Mouse (Mus musculus) MEL (cell line): Measurements from ENCODE around the gene Lcn9. TPM values are rescaled to one million over a fixed set of nuclear protein-coding genes. Genes with fewer than 3 reads are reported as not detected.

ENCODE experiments used
- DNase-seq: peaks from one replicate; pipeline ENCODE4 v3.0.0; 2011; ENCODE audit warnings: low read depth, low spot score
- H3K27ac ChIP-seq: 2 replicates; pipeline ENCODE4 v1.5.1; 2012; ENCODE audit warnings: low read depth, mild to moderate bottlenecking, control low read depth, low read length, moderate library complexity; ENCODE audit not compliant: control insufficient read depth
- H3K27me3 ChIP-seq, 2 experiments: fragments of 150-350 bp in 1 of 2; sonication (generic) in 1 of 2; 2 replicates each; pipeline ENCODE4 v1.6.1; 2012; ENCODE audit warnings: low read length in 2 of 2, mild to moderate bottlenecking in 2 of 2, improper control_type of control experiment in 1 of 2, moderate library complexity in 1 of 2; ENCODE audit not compliant: insufficient read depth in 2 of 2, control insufficient read depth in 1 of 2
- H3K36me3 ChIP-seq, 2 experiments: 2 replicates each; pipeline ENCODE4 v1.6.1; 2012 to 2014; ENCODE audit warnings: low read length in 2 of 2, improper control_type of control experiment in 1 of 2, inconsistent platforms in 1 of 2, mild to moderate bottlenecking in 1 of 2; ENCODE audit not compliant: insufficient read depth in 2 of 2, control insufficient read depth in 1 of 2
- H3K4me1 ChIP-seq, 2 experiments: fragments of 150-350 bp in 1 of 2; sonication (generic) in 1 of 2; 2 replicates each; pipeline ENCODE4 v1.6.1; 2012; ENCODE audit warnings: low read length in 2 of 2, improper control_type of control experiment in 1 of 2, mild to moderate bottlenecking in 1 of 2; ENCODE audit not compliant: insufficient read depth in 2 of 2, control insufficient read depth in 1 of 2
- H3K4me3 ChIP-seq, 2 experiments: fragments of 150-350 bp in 1 of 2; sonication (generic) in 1 of 2; 2 replicates each; pipeline ENCODE4 v1.5.1; 2012; ENCODE audit warnings: low read depth in 2 of 2, low read length in 2 of 2, mild to moderate bottlenecking in 2 of 2, moderate library complexity in 2 of 2, control low read depth in 1 of 2, improper control_type of control experiment in 1 of 2; ENCODE audit not compliant: control insufficient read depth in 1 of 2, insufficient read depth in 1 of 2
- H3K79me2 ChIP-seq: 2 replicates; pipeline ENCODE4 v1.6.1; 2012; ENCODE audit warnings: mild to moderate bottlenecking, low read length, moderate library complexity; ENCODE audit not compliant: control insufficient read depth, poor library complexity, insufficient read depth
- H3K9ac ChIP-seq: 2 replicates; pipeline ENCODE4 v1.6.1; 2012; ENCODE audit warnings: low read depth, mild to moderate bottlenecking, control low read depth, low read length, moderate library complexity; ENCODE audit not compliant: control insufficient read depth, poor library complexity, severe bottlenecking
- H3K9me3 ChIP-seq: fragments of 150-350 bp; sonication (generic); replicated peaks from 2 replicates; pipeline ENCODE4 v1.6.1; 2012; ENCODE audit warnings: mild to moderate bottlenecking, low read length, improper control_type of control experiment, moderate library complexity; ENCODE audit not compliant: insufficient read depth
- BHLHE40 ChIP-seq: IDR thresholded peaks from 2 replicates; pipeline ENCODE4 v1.6.1; 2012; ENCODE audit warnings: low read depth, mild to moderate bottlenecking, inconsistent platforms, low read length, improper control_type of control experiment, borderline replicate concordance
- E2F4 ChIP-seq: IDR thresholded peaks from 2 replicates; pipeline ENCODE4 v1.6.1; 2011; ENCODE audit warnings: low read depth, low read length, improper control_type of control experiment, borderline replicate concordance
- ELF1 ChIP-seq: IDR thresholded peaks from 2 replicates; pipeline ENCODE4 v1.6.1; 2014; ENCODE audit warnings: low read depth, mild to moderate bottlenecking, inconsistent platforms, low read length, improper control_type of control experiment, moderate library complexity
- GABPA ChIP-seq: IDR thresholded peaks from 2 replicates; pipeline ENCODE4 v1.6.1; 2012; ENCODE audit warnings: low read depth, mild to moderate bottlenecking, inconsistent platforms, low read length, improper control_type of control experiment, moderate library complexity
- KAT2A ChIP-seq: conservative IDR thresholded peaks from 2 replicates; pipeline ENCODE4 v1.6.1; 2012; ENCODE audit warnings: low read depth, low read length, improper control_type of control experiment, inconsistent platforms
- MAZ ChIP-seq: IDR thresholded peaks from 2 replicates; pipeline ENCODE4 v1.6.1; 2012; ENCODE audit warnings: low read depth, mild to moderate bottlenecking, inconsistent platforms, low read length, improper control_type of control experiment
- MEF2A ChIP-seq: IDR thresholded peaks from 2 replicates; pipeline ENCODE4 v1.6.1; 2014; ENCODE audit warnings: low read depth, mild to moderate bottlenecking, inconsistent platforms, low read length, improper control_type of control experiment; ENCODE audit not compliant: poor library complexity, insufficient replicate concordance, severe bottlenecking; ENCODE audit errors: extremely low read depth
- MYB ChIP-seq: IDR thresholded peaks from 2 replicates; pipeline ENCODE4 v1.6.1; 2011; ENCODE audit warnings: mild to moderate bottlenecking, low read depth, low read length, improper control_type of control experiment
- POLR2AphosphoS5 ChIP-seq: IDR thresholded peaks from 2 replicates; pipeline ENCODE4 v1.6.1; 2012; ENCODE audit warnings: low read depth, borderline replicate concordance, mild to moderate bottlenecking, inconsistent platforms, low read length, moderate library complexity, mixed read lengths
- RAD21 ChIP-seq: IDR thresholded peaks from 2 replicates; pipeline ENCODE4 v1.6.1; 2011; ENCODE audit warnings: mild to moderate bottlenecking, low read depth, low read length, improper control_type of control experiment
- UBTF ChIP-seq: IDR thresholded peaks from 2 replicates; pipeline ENCODE4 v1.6.1; 2012; ENCODE audit warnings: low read depth, mild to moderate bottlenecking, inconsistent platforms, low read length, improper control_type of control experiment, moderate library complexity, borderline replicate concordance; ENCODE audit not compliant: insufficient read depth
- USF1 ChIP-seq: IDR thresholded peaks from 2 replicates; pipeline ENCODE4 v1.6.1; 2014; ENCODE audit warnings: low read depth, mild to moderate bottlenecking, inconsistent platforms, low read length, improper control_type of control experiment, moderate library complexity
- USF2 ChIP-seq, 2 experiments: IDR thresholded peaks; 2 replicates each; pipeline ENCODE4 v1.6.1; 2011 to 2012; ENCODE audit warnings: improper control_type of control experiment in 2 of 2, low read length in 2 of 2, borderline replicate concordance in 1 of 2, inconsistent platforms in 1 of 2, low read depth in 1 of 2, mild to moderate bottlenecking in 1 of 2; ENCODE audit not compliant: insufficient read depth in 1 of 2
- ZKSCAN1 ChIP-seq: IDR thresholded peaks from 2 replicates; pipeline ENCODE4 v1.6.1; 2012; ENCODE audit warnings: low read depth, mild to moderate bottlenecking, inconsistent platforms, low read length, improper control_type of control experiment, moderate library complexity
- ZNF384 ChIP-seq: IDR thresholded peaks from 2 replicates; pipeline ENCODE4 v1.6.1; 2012; ENCODE audit warnings: low read depth, mild to moderate bottlenecking, inconsistent platforms, low read length, improper control_type of control experiment
- polyA plus RNA-seq, 2 experiments: library from polyadenylated mRNA; stranded (reverse) in 1 of 2; unstranded in 1 of 2; fragments of >175 nt in 1 of 2; fragments of >200 nt in 1 of 2; gene quantifications; 2 replicates each; pipeline versions ENCODE4 v1.2.1 to v1.2.4; 2012; ENCODE audit warnings: low replicate concordance in 2 of 2, low read depth in 1 of 2; ENCODE audit not compliant: insufficient read length in 2 of 2, insufficient read depth in 1 of 2, missing spikeins in 1 of 2
- total RNA-seq: library from RNA; depleted of rRNA; stranded (reverse); fragments of 300-350 nt; gene quantifications from 2 replicates; pipeline ENCODE4 v1.2.3, GENCODE M21; 2012

The Lcn9 gene
- total and polyA plus RNA-seq, 3 experiments = not detected

DNA sequence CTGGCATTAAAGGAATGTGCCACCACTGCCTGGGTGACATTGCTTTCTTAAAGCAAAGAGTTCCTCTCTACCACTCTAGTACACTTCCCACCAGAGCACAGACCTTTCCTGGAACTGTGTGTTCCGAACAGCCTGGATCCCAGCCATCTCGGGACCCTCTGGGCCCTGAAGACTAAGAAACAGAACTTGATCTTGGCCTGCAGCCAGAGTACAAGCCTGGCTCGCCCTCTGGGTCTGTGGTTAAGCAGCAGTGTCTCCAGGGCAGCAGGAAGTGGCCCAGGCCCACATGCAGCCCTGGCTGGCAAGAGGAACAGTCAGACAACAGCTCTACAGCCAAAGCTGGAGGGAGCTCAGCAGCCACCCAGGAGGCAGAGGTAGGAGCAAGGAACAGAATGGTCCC is 29.7 kb downstream of the Lcn9 start:
- Histone ChIP-seq H3K36me3 (no peaks in the 10 kb centered on the region), H3K27me3 (no peaks in the 10 kb centered on the region; a peak in 1 of 4 replicates), H3K4me3 (no peak overlapping the region), H3K79me2 (no peaks in the 10 kb centered on the region), H3K9ac (no peak overlapping the region), H3K9me3 (no peaks in the 10 kb centered on the region), H3K27ac (no peak overlapping the region), H3K4me1 (no peaks in the 10 kb centered on the region)
- no peak for TF ChIP-seq UBTF
- no peak for TF ChIP-seq USF2 (IDR thresholded peaks at IDR 0.05; ENCODE audit: borderline replicate concordance in 1 of 2, insufficient read depth in 1 of 2, low read depth in 1 of 2, low read length in 2 of 2)
- TF ChIP-seq POLR2AphosphoS5 = no peak
- TF ChIP-seq E2F4 = no peak
- no peak for TF ChIP-seq MEF2A
- TF ChIP-seq MYB = no peak
- no peak for TF ChIP-seq BHLHE40
- TF ChIP-seq ELF1 = no peak
- peak; percentile 16 for DNase-seq

DNA sequence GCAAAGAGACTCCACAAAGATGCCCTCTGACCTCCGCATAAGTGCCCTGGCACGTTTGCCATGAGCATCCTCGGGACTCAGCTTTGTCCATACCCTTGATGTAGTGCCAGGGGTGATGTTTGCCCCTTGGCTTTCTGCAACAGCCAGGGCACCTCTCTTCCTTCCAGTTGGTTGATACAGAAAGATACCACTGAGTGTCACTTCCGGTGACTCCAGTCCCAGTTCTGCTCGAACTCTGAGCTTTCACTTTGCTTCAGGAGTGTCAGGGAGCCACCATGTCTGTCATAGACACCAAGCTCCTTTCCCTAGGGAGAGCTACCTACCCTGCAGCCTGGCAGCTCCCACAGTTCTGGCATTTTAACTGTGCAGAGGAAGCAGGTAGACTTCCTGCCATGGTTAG is 31.0 kb downstream of the Lcn9 start:
- DNase-seq = no peak
- no peaks in the 10 kb centered on the region for H3K4me1 ChIP-seq
- no peaks in the 10 kb centered on the region; a peak in 1 of 4 replicates for H3K27me3 ChIP-seq
- H3K9me3 ChIP-seq = no peaks in the 10 kb centered on the region
- TF ChIP-seq ZNF384 (no peak), MAZ (no peak), ZKSCAN1 (no peak), KAT2A (no peak), RAD21 (no peak)
- H3K9ac ChIP-seq = no peak overlapping the region
- H3K27ac ChIP-seq = no peak overlapping the region
- no peaks in the 10 kb centered on the region for H3K36me3 ChIP-seq
- H3K4me3 ChIP-seq = 0 out of 4 replicates have a peak overlapping the region, but pooled peaks of 1 of the 2 experiments have one; percentile 11
- H3K79me2 ChIP-seq = no peaks in the 10 kb centered on the region

- DNase-seq = no peak
- Histone ChIP-seq H3K9me3 (no peaks in the 10 kb centered on the region), H3K4me3 (no peak overlapping the region), H3K4me1 (no peaks in the 10 kb centered on the region), H3K9ac (no peak overlapping the region), H3K27ac (no peak overlapping the region), H3K79me2 (no peaks in the 10 kb centered on the region), H3K36me3 (no peaks in the 10 kb centered on the region), H3K27me3 (no peaks in the 10 kb centered on the region)
- TF ChIP-seq USF1 = no peak
- no peak for TF ChIP-seq GABPA
Measured at GRCm38 (mm10) chr2:25859891-25860290, 36.9 kb downstream of the Lcn9 start.
